Mouse (Mus musculus): Measurements from ENCODE around the gene Gabbr2. TPM values are rescaled to one million over a fixed set of nuclear protein-coding genes. Genes with fewer than 3 reads are reported as not detected.

Gabbr2 gene
- polyA plus RNA-seq, 1 experiment from 2014 or later, result 0.09 TPM

DNA sequence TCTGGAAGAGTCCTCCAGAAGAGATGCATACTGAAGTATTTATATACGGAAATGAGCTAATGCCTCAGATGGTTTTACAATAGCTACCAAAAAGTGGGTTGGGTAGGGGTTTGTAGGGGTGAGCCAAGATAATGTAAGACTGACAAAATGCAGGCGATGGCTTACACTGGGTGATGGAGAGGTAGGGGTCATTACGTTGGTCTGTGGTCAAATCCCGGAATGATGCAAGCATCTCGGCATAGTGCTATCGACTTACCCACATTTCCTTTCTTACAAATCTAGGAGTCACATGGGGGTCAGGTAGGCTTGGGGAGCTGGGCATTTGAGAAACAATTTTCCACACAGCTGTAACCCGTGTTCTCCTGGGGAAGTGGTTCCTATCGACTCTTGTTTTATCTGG lies 242.7 kb downstream of the Gabbr2 start:
- ATAC-seq (ENCODE audit: insufficient number of reproducible peaks, insufficient read depth, low FRiP score, low read depth), result no peak
- 72% methylated on average over 8 of the region's 8 CpGs for WGBS
- no peaks in the 10 kb centered on the region for H3K27me3 ChIP-seq (ENCODE audit: control insufficient read depth, insufficient read depth, low read length)
- H3K4me2 ChIP-seq (replicated peaks; ENCODE audit: low read depth, low read length), result no peak overlapping the region
- H3K4me1 ChIP-seq (ENCODE audit: control insufficient read depth, insufficient read depth, low read length), result no peaks in the 10 kb centered on the region
- no peak overlapping the region for H3K27ac ChIP-seq (ENCODE audit: low read length)
- H3K9me3 ChIP-seq (ENCODE audit: control insufficient read depth, low read depth, low read length), result no peaks in the 10 kb centered on the region
- H3K9ac ChIP-seq (replicated peaks; ENCODE audit: low read depth, low read length), result no peak overlapping the region
- H3K36me3 ChIP-seq (ENCODE audit: control insufficient read depth, insufficient read depth, low read length), result no peaks in the 10 kb centered on the region
- H3K4me3 ChIP-seq (ENCODE audit: low read depth, low read length), result no peak overlapping the region

DNA sequence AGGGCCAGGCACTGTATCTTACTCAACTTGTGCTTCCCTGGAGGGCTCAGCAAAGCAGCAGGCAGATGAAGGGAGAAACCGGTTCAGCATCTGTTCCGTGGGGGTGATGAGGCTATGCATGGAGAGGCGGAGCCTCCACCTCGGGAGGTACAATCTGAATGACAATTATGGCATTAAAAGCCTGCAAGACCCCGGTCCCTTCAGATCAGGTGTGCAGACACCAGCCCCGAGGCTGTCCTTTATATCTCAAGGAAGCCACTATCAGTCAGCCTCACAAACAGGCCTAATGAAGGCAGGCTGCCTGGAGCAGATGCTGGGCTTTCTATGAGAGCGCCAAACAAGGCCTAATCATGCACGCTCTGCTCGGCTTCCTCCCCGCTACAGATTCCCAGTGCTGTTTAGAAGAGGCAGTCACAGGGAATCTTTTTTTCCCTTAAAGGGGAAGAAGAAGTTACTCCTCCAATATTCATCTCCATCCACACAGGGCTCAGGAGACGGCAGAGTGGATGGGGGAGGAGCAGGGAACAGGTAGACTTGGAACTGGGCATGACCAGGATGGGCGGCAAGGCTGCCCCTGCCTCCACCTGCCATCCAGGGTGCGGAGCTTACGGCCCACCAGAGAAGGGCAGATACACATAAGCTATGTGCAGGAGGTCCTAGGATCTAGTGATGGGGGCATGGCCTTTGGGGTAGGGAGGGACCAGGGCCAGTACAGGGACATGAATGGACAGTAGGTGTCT lies 244.5 kb downstream of the Gabbr2 start:
- H3K27ac ChIP-seq (ENCODE audit: low read length), result no peak overlapping the region
- no peaks in the 10 kb centered on the region for H3K4me1 ChIP-seq (ENCODE audit: control insufficient read depth, insufficient read depth, low read length)
- no peaks in the 10 kb centered on the region for H3K9me3 ChIP-seq (ENCODE audit: control insufficient read depth, low read depth, low read length)
- H3K36me3 ChIP-seq (ENCODE audit: control insufficient read depth, insufficient read depth, low read length), result no peaks in the 10 kb centered on the region
- WGBS, result 43% methylated on average over 14 of the region's 14 CpGs
- H3K27me3 ChIP-seq (ENCODE audit: control insufficient read depth, insufficient read depth, low read length), result no peaks in the 10 kb centered on the region
- H3K4me2 ChIP-seq (replicated peaks; ENCODE audit: low read depth, low read length), result no peak overlapping the region
- no peak overlapping the region for H3K9ac ChIP-seq (replicated peaks; ENCODE audit: low read depth, low read length)
- ATAC-seq (ENCODE audit: insufficient number of reproducible peaks, insufficient read depth, low FRiP score, low read depth), result 0 out of 2 replicates have a peak, but pooled peaks have one; percentile 18
- no peak overlapping the region for H3K4me3 ChIP-seq (ENCODE audit: low read depth, low read length)

DNA sequence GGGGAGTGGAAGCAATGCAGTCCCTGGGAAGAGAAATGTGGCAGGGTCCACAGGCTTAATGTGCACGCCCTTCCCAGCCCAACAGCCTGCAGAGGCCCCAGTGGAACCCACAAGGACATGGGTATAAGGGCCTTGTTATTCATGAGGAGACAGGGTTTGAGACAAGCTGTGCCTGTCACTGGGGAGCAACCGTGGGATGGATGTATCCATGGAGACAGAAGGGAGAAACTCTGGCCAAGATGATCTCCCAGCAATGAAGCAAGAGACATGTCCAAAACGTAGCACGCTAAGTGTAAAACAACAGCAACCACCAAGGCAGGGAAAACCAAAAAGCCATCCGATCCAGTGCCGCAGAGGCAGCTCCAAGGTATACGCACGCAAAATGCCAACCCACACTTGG lies 246.1 kb downstream of the Gabbr2 start:
- Histone ChIP-seq H3K4me2 (replicated peaks; ENCODE audit: low read depth, low read length) (no peak overlapping the region), H3K4me3 (ENCODE audit: low read depth, low read length) (no peak overlapping the region), H3K9me3 (ENCODE audit: control insufficient read depth, low read depth, low read length) (no peaks in the 10 kb centered on the region), H3K4me1 (ENCODE audit: control insufficient read depth, insufficient read depth, low read length) (no peaks in the 10 kb centered on the region), H3K27me3 (ENCODE audit: control insufficient read depth, insufficient read depth, low read length) (no peaks in the 10 kb centered on the region), H3K36me3 (ENCODE audit: control insufficient read depth, insufficient read depth, low read length) (no peaks in the 10 kb centered on the region), H3K27ac (ENCODE audit: low read length) (no peak overlapping the region), H3K9ac (replicated peaks; ENCODE audit: low read depth, low read length) (no peak overlapping the region)
- ATAC-seq (ENCODE audit: insufficient number of reproducible peaks, insufficient read depth, low FRiP score, low read depth), result no peak
- 91% methylated on average over 8 of the region's 8 CpGs for WGBS

DNA sequence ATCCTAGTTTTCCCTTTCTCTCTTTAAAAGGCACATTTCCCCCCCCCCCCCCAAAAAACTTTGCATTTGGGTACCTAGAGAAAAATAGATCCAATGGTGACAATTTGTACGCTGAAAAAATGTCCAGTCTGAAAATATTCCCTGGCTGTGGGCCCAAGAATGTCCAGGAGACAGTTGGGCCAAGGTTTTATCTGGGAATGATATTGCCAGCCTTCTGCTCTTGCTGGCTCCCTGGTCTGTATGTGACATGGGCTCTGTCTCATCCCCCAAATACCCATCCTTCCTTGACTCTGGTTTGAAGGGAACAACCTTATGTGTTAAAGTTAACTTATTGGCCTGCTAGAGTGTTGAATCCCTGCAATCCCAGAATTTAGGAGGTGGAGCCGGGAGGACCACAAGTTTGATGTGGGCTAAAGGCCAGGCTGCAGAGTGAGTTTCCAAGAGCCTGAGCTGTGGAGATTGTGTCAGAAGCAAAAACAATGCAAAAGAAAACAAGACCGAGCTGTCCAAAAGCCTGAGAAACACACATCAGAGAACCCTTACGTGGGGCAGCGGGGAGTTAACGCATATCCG lies 247.0 kb downstream of the Gabbr2 start:
- 81% methylated on average over 7 of the region's 7 CpGs for WGBS
- Histone ChIP-seq H3K27ac (ENCODE audit: low read length) (no peak overlapping the region), H3K36me3 (ENCODE audit: control insufficient read depth, insufficient read depth, low read length) (no peaks in the 10 kb centered on the region), H3K27me3 (ENCODE audit: control insufficient read depth, insufficient read depth, low read length) (no peaks in the 10 kb centered on the region), H3K4me2 (replicated peaks; ENCODE audit: low read depth, low read length) (no peak overlapping the region), H3K4me1 (ENCODE audit: control insufficient read depth, insufficient read depth, low read length) (no peaks in the 10 kb centered on the region), H3K9ac (replicated peaks; ENCODE audit: low read depth, low read length) (no peak overlapping the region), H3K4me3 (ENCODE audit: low read depth, low read length) (no peak overlapping the region), H3K9me3 (ENCODE audit: control insufficient read depth, low read depth, low read length) (no peaks in the 10 kb centered on the region)
- no peak for ATAC-seq (ENCODE audit: insufficient number of reproducible peaks, insufficient read depth, low FRiP score, low read depth)

DNA sequence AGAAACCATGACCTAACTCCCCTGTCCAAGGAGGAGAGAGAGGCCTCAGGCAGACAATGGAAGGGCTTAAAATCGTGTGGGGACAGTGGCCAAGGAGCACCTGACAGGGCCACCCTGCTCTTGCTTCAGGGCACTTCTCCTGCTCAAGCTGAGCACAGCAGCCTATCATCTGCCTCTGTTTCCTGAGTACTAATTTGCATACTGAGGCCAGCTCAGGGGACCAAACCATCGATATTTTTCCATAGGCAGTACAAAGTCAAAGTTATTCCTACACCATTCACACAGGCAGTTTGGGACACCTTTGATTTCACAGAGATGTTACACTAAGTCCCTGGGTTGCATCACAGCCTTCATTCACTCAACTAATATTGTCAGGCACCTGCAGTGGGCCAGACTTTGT lies 249.1 kb downstream of the Gabbr2 start:
- no peaks in the 10 kb centered on the region for H3K36me3 ChIP-seq (ENCODE audit: control insufficient read depth, insufficient read depth, low read length)
- H3K4me3 ChIP-seq (ENCODE audit: low read depth, low read length), result no peak overlapping the region
- H3K27ac ChIP-seq (ENCODE audit: low read length), result no peak overlapping the region
- H3K4me1 ChIP-seq (ENCODE audit: control insufficient read depth, insufficient read depth, low read length), result no peaks in the 10 kb centered on the region
- H3K27me3 ChIP-seq (ENCODE audit: control insufficient read depth, insufficient read depth, low read length), result no peaks in the 10 kb centered on the region
- H3K9ac ChIP-seq (replicated peaks; ENCODE audit: low read depth, low read length), result no peak overlapping the region
- 30% methylated on average over 2 of the region's 2 CpGs for WGBS
- no peaks in the 10 kb centered on the region for H3K9me3 ChIP-seq (ENCODE audit: control insufficient read depth, low read depth, low read length)
- no peak for ATAC-seq (ENCODE audit: insufficient number of reproducible peaks, insufficient read depth, low FRiP score, low read depth)
- no peak overlapping the region for H3K4me2 ChIP-seq (replicated peaks; ENCODE audit: low read depth, low read length)

DNA sequence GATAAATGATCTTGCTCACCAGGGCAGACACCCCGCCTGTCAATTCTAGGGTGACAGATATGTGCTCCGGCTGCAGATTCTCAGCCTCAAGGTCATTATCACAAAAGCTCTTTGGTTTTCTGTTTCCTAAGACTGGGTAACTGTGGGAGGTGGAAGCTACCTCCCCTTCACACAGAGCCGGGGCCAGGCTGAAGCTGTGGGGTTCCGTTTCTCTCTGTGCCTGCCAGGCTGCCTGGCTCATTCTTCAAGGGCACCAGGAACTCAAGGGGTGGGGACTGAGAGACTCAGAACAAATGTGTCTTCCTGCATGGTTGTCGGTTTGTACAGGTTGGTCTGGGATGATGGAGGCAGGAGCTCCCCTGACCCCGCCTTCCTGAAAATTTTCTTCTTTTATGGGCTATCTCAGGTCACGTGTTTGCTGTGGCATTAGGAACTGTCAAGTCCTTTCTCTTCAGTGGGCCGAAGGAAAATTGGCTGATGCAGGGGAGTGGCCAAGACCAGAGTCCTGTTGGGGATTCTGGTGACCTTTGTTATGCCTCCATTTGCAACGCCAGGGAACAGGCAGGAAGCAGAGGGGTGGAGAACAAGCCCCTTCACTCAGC lies 254.7 kb downstream of the Gabbr2 start:
- H3K27me3 ChIP-seq (ENCODE audit: control insufficient read depth, insufficient read depth, low read length), result no peaks in the 10 kb centered on the region
- H3K4me2 ChIP-seq (replicated peaks; ENCODE audit: low read depth, low read length), result no peak overlapping the region
- H3K4me3 ChIP-seq (ENCODE audit: low read depth, low read length), result no peak overlapping the region
- H3K27ac ChIP-seq (ENCODE audit: low read length), result no peak overlapping the region
- no peak for ATAC-seq (ENCODE audit: insufficient number of reproducible peaks, insufficient read depth, low FRiP score, low read depth)
- no peaks in the 10 kb centered on the region for H3K9me3 ChIP-seq (ENCODE audit: control insufficient read depth, low read depth, low read length)
- no peak overlapping the region for H3K9ac ChIP-seq (replicated peaks; ENCODE audit: low read depth, low read length)
- no peaks in the 10 kb centered on the region for H3K4me1 ChIP-seq (ENCODE audit: control insufficient read depth, insufficient read depth, low read length)
- WGBS, result 31% methylated on average over 9 of the region's 9 CpGs
- no peaks in the 10 kb centered on the region for H3K36me3 ChIP-seq (ENCODE audit: control insufficient read depth, insufficient read depth, low read length)

DNA sequence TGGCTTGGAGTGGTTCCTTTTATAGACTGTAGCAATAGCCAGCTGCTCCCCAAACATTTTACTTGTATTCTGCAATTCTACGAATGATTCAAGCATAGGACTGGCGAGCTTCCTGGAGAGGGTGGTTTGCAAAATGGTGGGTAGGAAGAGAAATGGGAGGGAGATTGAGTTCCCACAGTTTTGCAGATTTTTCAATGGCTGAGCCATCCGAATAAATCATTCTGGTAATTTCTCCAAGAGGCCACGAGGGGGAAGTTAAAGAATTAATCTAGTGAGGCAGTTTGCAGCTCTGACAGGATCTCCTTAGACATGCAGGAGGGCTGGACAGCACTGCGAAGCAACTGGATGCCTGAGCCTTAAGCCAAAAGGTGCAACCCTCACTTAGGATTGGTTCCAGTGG lies 256.8 kb downstream of the Gabbr2 start:
- Histone ChIP-seq H3K27ac (ENCODE audit: low read length) (no peak overlapping the region), H3K4me3 (ENCODE audit: low read depth, low read length) (no peak overlapping the region), H3K4me1 (ENCODE audit: control insufficient read depth, insufficient read depth, low read length) (no peaks in the 10 kb centered on the region), H3K27me3 (ENCODE audit: control insufficient read depth, insufficient read depth, low read length) (no peaks in the 10 kb centered on the region), H3K9ac (replicated peaks; ENCODE audit: low read depth, low read length) (no peak overlapping the region), H3K9me3 (ENCODE audit: control insufficient read depth, low read depth, low read length) (no peaks in the 10 kb centered on the region), H3K4me2 (replicated peaks; ENCODE audit: low read depth, low read length) (no peak overlapping the region), H3K36me3 (ENCODE audit: control insufficient read depth, insufficient read depth, low read length) (no peaks in the 10 kb centered on the region)
- 37% methylated on average over 5 of the region's 5 CpGs for WGBS
- ATAC-seq (ENCODE audit: insufficient number of reproducible peaks, insufficient read depth, low FRiP score, low read depth), result no peak

DNA sequence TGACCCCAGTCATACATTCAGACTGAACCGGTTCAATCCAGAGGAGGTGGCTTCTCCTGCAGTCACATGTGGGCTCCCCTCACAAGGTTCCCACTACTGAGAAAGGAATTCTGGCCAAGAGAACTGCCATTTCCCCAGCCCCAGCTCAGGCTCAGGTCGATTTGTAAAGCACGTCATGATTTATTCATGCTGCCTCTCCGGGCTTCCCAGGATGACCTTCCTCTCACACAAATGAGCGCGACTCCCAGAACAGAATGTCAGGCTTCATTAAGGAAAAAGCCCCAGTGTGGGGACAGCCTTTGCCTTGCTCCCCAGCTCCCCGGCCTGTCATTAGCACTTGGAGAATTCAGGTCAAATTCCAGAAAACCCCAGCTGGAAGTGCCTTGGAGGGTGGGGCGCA lies 260.1 kb downstream of the Gabbr2 start:
- Histone ChIP-seq H3K27me3 (ENCODE audit: control insufficient read depth, insufficient read depth, low read length) (no peaks in the 10 kb centered on the region), H3K4me1 (ENCODE audit: control insufficient read depth, insufficient read depth, low read length) (no peaks in the 10 kb centered on the region), H3K9ac (replicated peaks; ENCODE audit: low read depth, low read length) (no peak overlapping the region), H3K9me3 (ENCODE audit: control insufficient read depth, low read depth, low read length) (no peaks in the 10 kb centered on the region), H3K27ac (ENCODE audit: low read length) (no peak overlapping the region), H3K4me3 (ENCODE audit: low read depth, low read length) (no peak overlapping the region), H3K36me3 (ENCODE audit: control insufficient read depth, insufficient read depth, low read length) (no peaks in the 10 kb centered on the region), H3K4me2 (replicated peaks; ENCODE audit: low read depth, low read length) (no peak overlapping the region)
- WGBS, result 21% methylated on average over 8 of the region's 8 CpGs
- ATAC-seq (ENCODE audit: insufficient number of reproducible peaks, insufficient read depth, low FRiP score, low read depth), result no peak

Data from stomach, embryonic 14.5 days (tissue).